Mouse (Mus musculus) left cerebral cortex, adult 8-10 months (tissue): ENCODE data around the gene Olfr545. TPM values are rescaled to one million over a fixed set of nuclear protein-coding genes. Genes with fewer than 3 reads are reported as not detected.
A peak's percentile ranks its signal among the peaks of the same experiment; 100 is the strongest.
"Not testable (repeated sequence)": the region's sequence is repeated elsewhere in the genome, so short reads cannot be mapped to it uniquely, and the experiment has no call there.

Source experiments
- DNase-seq, 2 experiments: peaks; one replicate each; pipeline ENCODE4 v3.0.0; 2022; ENCODE audit warnings: low spot score in 2 of 2
- total RNA-seq, 4 experiments: library from RNA; stranded (reverse); gene quantifications; 2 replicates each; pipeline ENCODE4 v1.2.4; 2022

Olfr545 gene
- not detected for total RNA-seq

GRCm38 (mm10) chr7:102499473-102499872 lies at the start of gene Olfr545:
Gene Olfr545 (minus strand): TSS chr7:102499573.
- no peak for DNase-seq

- DNase-seq, result no peak
Observed at GRCm38 (mm10) chr7:102541251-102541650, 41.9 kb upstream of the Olfr545 start.

GRCm38 (mm10) chr7:102540596-102540995 lies 41.2 kb upstream of the Olfr545 start, which contains the start of gene Olfr548-ps1:
Gene Olfr548-ps1 (plus strand): TSS chr7:102540896.
- no peak for DNase-seq

DNA sequence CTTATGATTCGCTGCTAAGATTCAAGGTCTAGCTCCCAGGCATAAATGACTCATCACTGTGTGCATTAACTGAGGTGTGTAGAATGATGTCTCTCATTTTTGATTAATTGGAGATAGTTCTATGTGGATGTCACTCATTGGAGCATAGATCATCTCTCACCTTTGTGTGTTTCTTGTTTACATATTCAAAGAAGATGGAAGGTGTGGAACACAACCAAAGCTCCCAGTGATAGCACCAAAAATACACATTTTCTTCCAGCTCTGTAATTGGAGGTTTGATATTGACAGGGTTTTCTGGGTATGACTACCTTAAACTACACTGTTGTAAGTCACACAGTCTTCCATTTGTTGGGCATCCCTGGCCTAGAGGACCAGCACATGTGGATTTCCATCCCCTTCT lies 35.1 kb upstream of the Olfr545 start, which contains the start of gene Olfr547:
Olfr547 (plus strand) TSS at position 301 of the 400 bp plus-strand sequence.
- no peak for DNase-seq

DNA sequence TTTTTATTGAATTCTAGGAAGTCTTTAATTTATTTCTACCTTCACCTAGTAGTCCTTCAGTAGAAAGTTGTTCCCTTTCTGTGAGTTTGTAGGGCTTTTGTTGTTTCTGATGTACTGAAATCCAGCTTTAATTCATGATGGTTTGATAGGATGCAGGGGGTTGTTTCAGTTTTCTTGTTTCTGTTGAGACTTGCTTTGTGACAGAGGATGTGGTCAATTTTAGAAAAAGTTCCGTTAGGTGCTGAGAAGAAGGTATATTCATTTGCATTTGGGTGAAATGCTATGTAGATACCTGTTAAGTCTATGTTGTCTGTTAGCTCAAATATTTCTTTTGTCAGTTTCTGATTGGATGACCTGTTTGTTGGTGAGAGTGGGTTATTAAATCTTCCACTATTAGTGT lies 29.7 kb upstream of the Olfr545 start:
- no peak for DNase-seq

- DNase-seq, result no peak
Observed at GRCm38 (mm10) chr7:102517051-102517335, 17.6 kb upstream of the Olfr545 start.

DNA sequence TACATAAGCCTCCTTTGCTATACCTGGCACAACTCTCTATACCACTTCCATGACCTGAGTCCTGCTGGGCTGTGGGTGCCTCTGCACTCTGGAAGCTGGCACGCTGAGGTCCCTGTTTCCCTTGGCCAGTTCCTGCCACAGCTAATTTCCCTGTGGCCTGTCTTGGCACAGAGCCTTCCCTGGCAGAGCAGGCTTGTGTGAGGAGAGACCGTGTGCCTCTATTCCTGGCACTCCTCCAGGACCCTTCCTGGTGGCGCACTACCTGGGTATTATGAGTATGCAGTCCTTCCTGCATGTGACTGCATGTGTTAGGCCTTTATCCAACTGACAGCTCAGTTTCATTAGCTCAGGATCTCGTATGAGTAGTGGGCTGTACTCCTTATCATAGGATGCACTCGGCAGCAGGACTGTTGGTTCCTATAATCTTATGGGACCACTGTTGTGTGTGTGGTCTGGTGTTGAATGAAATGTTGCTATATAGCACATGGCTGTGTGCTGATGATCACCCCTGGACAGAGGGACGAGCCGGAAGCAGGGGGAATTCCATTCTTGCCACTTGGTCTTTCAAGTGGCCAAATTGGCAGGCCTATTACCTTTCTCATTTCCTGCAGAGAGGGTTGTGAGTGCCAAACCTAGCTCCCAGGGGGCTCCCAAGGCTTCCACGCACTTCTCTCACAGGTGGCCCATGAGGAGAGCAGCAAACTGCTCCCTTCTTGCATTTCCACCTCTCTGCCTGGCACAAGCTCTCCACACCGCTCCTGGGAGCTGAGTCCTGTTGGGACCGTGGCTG lies 17.1 kb upstream of the Olfr545 start:
- DNase-seq, result no peak

- no peak for DNase-seq
Observed at GRCm38 (mm10) chr7:102514144-102514543, 14.8 kb upstream of the Olfr545 start.

- DNase-seq, result peak; percentile 59 to 85
Observed at GRCm38 (mm10) chr7:102512814-102513435, 13.6 kb upstream of the Olfr545 start.

DNA sequence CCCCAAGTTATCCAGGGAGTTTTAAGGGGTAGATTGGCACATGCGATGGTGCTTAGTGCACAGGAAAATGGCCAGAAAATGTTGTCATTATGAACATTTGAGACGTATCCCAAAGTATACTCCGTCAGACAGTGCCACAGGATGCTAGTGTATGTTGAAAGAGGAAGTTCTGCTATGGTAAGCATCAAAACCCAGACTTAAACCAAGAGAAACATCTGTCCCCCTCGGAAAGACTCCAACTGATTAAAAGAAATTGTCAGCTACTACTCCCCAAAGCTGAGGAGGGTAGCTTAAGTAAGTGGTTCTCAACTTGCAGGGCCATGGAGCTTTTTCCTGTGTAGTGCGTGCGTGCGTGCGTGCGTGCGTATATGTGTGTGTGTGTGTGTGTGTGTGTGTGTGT lies 12.6 kb upstream of the Olfr545 start:
- no peak for DNase-seq

GRCm38 (mm10) chr7:102509726-102510125 lies 10.4 kb upstream of the Olfr545 start:
- no peak for DNase-seq

GRCm38 (mm10) chr7:102508666-102509065 lies 9.3 kb upstream of the Olfr545 start:
- DNase-seq, result no peak

- no peak for DNase-seq
Observed at GRCm38 (mm10) chr7:102508066-102508465, 8.7 kb upstream of the Olfr545 start.

- peak; percentile 33 to 64 for DNase-seq
Observed at GRCm38 (mm10) chr7:102506848-102507247, 7.5 kb upstream of the Olfr545 start.

DNA sequence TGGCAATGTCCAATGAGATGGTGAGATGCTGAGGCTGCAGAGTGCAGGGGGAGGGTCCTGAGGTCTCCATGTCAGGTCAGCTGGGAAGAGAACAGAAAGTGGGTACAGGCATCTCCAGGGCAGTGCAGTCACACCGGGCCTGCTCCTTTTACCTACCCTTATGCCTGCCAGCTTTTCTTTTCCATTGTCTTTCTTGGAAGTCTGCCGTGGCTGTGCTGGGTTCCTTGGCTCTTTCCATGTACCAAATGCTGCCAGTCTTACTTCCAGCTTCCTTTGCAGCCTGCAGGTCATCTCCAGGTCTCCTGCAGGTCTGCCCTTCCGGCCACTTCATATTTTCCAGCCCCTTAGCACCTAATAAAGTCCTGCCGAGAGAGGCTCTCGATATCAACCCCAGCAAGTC lies 2.6 kb upstream of the Olfr545 start:
- DNase-seq, result no peak

- DNase-seq, result not testable (repeated sequence)
Observed at GRCm38 (mm10) chr7:102494416-102494815, 5.0 kb downstream of the Olfr545 start.

- no peak for DNase-seq
Observed at GRCm38 (mm10) chr7:102488161-102488560, 11.2 kb downstream of the Olfr545 start, which contains the start of gene Olfr544. Gene Olfr544 (minus strand): TSS chr7:102488313.

GRCm38 (mm10) chr7:102486105-102486504 lies 13.3 kb downstream of the Olfr545 start:
- no peak for DNase-seq

DNA sequence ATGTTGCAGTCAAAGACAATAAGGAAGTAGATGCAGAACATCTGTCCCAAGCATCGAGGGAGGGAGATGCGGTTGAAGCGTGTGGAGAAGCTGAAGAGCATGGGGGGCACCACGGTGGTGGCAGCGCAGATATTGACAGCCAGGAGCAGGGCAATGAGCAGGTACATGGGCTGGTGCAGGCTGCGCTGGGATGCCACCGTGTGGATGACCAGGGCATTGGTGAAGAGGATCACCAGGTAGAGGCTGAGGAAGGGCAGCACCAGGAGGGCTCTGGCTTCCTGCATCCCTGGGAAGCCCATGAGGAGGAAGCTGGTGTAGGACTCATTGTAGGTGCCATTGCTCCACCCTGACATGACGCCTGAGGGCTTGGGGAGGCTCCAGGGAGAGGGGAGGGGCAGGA lies 14.6 kb downstream of the Olfr545 start:
- not testable (repeated sequence) for DNase-seq

- DNase-seq, result no peak
Observed at GRCm38 (mm10) chr7:102483665-102484064, 15.7 kb downstream of the Olfr545 start.

DNA sequence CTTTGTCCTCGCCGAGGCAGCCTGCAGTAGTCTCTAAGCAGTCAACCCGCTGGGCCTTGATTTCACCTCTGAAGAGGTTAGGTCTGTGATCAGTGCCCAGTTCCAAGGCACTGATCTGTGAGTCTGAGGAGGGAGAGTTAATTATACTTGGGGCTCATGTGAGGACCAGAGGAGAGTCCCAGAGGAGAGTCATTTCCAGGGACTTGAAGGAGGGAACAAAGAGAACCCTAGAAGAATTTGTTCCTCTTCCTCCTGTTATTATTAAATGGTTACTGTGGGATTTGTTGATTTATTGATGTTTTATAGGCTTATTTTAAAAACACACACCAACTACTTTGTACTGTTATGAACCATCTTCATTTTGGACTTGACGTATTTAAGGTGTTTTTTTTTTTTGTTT lies 17.8 kb downstream of the Olfr545 start, which contains the start of gene Olfr543:
Olfr543 (minus strand) TSS at position 101 of the 400 bp plus-strand sequence.
- no peak for DNase-seq

DNA sequence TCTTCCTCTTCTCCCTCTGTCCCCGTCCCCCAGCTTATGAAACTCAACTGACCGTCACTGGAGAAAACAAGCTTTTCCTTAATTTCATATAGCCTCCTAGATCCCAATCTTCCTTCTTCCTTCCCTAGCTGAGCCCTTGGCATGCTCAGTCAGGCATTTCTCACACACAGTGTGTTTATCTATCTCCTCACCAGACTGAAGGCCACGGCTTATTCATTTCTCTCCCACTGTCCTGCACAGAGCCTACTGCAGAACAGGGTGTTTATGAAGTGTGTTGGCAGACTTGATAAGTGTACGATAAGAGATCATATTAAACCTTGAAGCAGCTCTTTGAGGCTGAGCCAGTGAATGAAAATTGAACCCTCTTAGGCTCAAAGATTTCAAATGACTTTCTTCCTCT lies 18.6 kb downstream of the Olfr545 start:
- no peak for DNase-seq
